Mouse (Mus musculus) large intestine, adult 2 months (tissue): ENCODE measurements around the gene Zfp385a. TPM values are rescaled to one million over a fixed set of nuclear protein-coding genes. Genes with fewer than 3 reads are reported as not detected.

Source experiments
- DNase-seq: peaks from one replicate; pipeline ENCODE4 v3.0.0-alpha.2; 2012; ENCODE audit warnings: low read depth, low spot score
- WGBS: fragments of 180-500 bp; shearing (Covaris S2); methylation state at CpG from one replicate; pipeline ENCODE4 v1.1.7; 2018; 5-methylcytosine and 5-hydroxymethylcytosine counted together
- polyA plus RNA-seq: library from polyadenylated mRNA; depleted of rRNA; stranded (reverse); fragments of >200 nt; gene quantifications from 2 replicates; pipeline ENCODE4 v1.2.3, GENCODE M21; 2012; rRNA removed

Gene Zfp385a
- polyA plus RNA-seq, 1 experiment, result 3.8 TPM

GRCm38 (mm10) chr15:103272419-103273279 lies 67.2 kb downstream of the Zfp385a start, which contains the start of gene Copz1:
TSS of gene Copz1 (plus strand) at chr15:103272714.
- DNase-seq, result peak; percentile 98
- WGBS, result under 1% methylated on average over 38 of the region's 38 CpGs

- no peak for DNase-seq
These were observed 71.0 kb downstream of the Zfp385a start for GRCm38 (mm10) chr15:103268903-103269302.

GRCm38 (mm10) chr15:103264794-103265193 lies 75.1 kb downstream of the Zfp385a start:
- DNase-seq, result no peak
- 82% methylated on average over 2 of the region's 2 CpGs for WGBS

More at GRCm38 (mm10) chr15:103268903-103269302, 71.0 kb downstream of the Zfp385a start:
- 74% methylated on average over 4 of the region's 4 CpGs for WGBS

Other genes with a start within 250 kb of the Zfp385a start
- 12.5 and 19.8 TPM in 2 replicates for gene Smug1, start 173.0 kb downstream of the Zfp385a start, polyA plus RNA-seq
- gene Cbx5, start 100.3 kb downstream of the Zfp385a start, polyA plus RNA-seq, result 11.1 and 12.9 TPM in 2 replicates
- gene Hnrnpa1, start 99.7 kb downstream of the Zfp385a start, polyA plus RNA-seq, result 102 and 119 TPM in 2 replicates
- gene Nfe2, start 81.7 kb downstream of the Zfp385a start, polyA plus RNA-seq, result 0.32 and 0.55 TPM in 2 replicates
- gene Copz1, start 67.4 kb downstream of the Zfp385a start, polyA plus RNA-seq, result 215 and 216 TPM in 2 replicates
- 0.12 TPM in 1 of 2 replicates, not detected in the other for gene Gpr84, start 29.5 kb downstream of the Zfp385a start, polyA plus RNA-seq
- gene Itga5, start 26.7 kb upstream of the Zfp385a start, polyA plus RNA-seq, result 20.5 and 27.0 TPM in 2 replicates
- gene Gtsf1, start 90.4 kb upstream of the Zfp385a start, polyA plus RNA-seq, result 0.12 TPM in 1 of 2 replicates, not detected in the other
- not detected in 2 replicates for gene Gtsf2, start 108.4 kb upstream of the Zfp385a start, polyA plus RNA-seq
- 10.1 and 12.0 TPM in 2 replicates for gene Nckap1l, start 113.7 kb upstream of the Zfp385a start, polyA plus RNA-seq
- gene Pde1b, start 162.9 kb upstream of the Zfp385a start, polyA plus RNA-seq, result 8.2 and 8.7 TPM in 2 replicates
- 3.3 and 3.6 TPM in 2 replicates for gene Ppp1r1a, start 197.9 kb upstream of the Zfp385a start, polyA plus RNA-seq
- 1.2 and 4.9 TPM in 2 replicates for gene Glycam1, start 225.0 kb upstream of the Zfp385a start, polyA plus RNA-seq